ENCODE assay signal across 8 mouse cellular contexts in the genomic region with DNA sequence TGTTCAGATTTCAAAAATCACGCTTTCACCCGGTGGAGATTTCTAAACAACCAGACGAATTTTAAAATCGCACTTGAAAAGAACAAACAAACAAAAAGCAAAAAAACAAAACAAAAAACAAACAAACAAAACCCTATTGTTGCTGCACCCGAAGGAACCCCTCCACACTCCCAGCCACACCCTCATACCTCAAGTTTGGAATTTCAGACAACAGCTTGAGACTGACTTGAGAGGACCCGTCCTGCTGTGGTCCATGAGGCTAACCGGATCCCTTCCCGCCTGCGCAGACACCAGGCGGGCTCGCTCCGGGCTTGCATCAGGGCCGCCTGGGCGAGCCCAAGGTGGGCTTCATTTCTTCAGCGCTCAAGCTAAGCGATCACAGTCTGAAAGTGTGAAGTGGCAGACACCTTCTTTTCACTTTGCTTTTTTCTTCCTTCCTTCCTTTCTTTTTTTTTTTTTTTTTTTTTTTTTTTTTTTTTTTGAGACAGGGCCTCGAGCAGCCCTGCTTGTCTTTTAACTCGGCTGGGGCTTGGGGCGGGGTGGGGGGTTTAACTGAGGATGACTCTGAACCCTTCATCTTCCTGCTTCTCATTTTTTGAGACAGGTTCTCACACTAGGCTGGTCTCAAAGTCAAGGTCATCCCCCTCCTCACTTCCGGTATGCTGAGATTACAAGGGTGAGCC. TPM values are rescaled to one million over a fixed set of nuclear protein-coding genes. Genes with fewer than 3 reads are reported as not detected.
DNase-seq lines count a peak whose midpoint lies in the region; ATAC-seq and TF ChIP-seq lines count a peak whose summit lies in the region.

No protein-coding gene starts in this region.

- no peaks in the 10 kb centered on the region for H3K36me3 ChIP-seq in limb, embryonic 15.5 days

- no peaks in the 10 kb centered on the region for H3K9me3 ChIP-seq in limb, embryonic 15.5 days

- WGBS in cerebellum, adult 2 months: 6% methylated on average over 20 of the region's 20 CpGs
- under 1% methylated on average over 20 of the region's 20 CpGs for WGBS in limb, embryonic 15.5 days

- no peaks in the 10 kb centered on the region for H3K27me3 ChIP-seq in cerebellum, adult 2 months (ENCODE audit: control insufficient read depth, insufficient read depth, low read length)
- peaks cover 71% of the 10 kb centered on the region for H3K27me3 ChIP-seq in limb, embryonic 15.5 days

- H3K4me1 ChIP-seq in cerebellum, adult 2 months (ENCODE audit: control insufficient read depth, insufficient read depth, low read length): peaks cover 3% of the 10 kb centered on the region; the same call in 1 of the 2 replicates
- peaks cover 30% of the 10 kb centered on the region for H3K4me1 ChIP-seq in limb, embryonic 15.5 days

- H3K27ac ChIP-seq in cerebellum, adult 2 months (ENCODE audit: insufficient read depth, low read length): no peak overlapping the region
- no peak overlapping the region for H3K27ac ChIP-seq in limb, embryonic 15.5 days

- TF ChIP-seq CTCF in cerebellum, adult 2 months (IDR thresholded peaks at IDR 0.05; ENCODE audit: borderline replicate concordance, insufficient read depth, low read depth, low read length): no peak

- no peak for TF ChIP-seq POLR2A in cerebellum, adult 2 months (IDR thresholded peaks at IDR 0.05; ENCODE audit: borderline replicate concordance, insufficient read depth, low read length)

- peak overlapping the region; percentile 63 for H3K4me2 ChIP-seq in limb, embryonic 15.5 days

- no peak overlapping the region for H3K9ac ChIP-seq in limb, embryonic 15.5 days

- DNase-seq in cerebellum, adult 2 months: peak in 1 of 2 experiments; percentile 44
- no peak for DNase-seq in cerebellum, postnatal 36 days
- DNase-seq in thymus, postnatal 25 days: peak; percentile 18
- no peak for DNase-seq in thymus, postnatal 0 days (ENCODE audit: low spot score)
- no peak for DNase-seq in frontal cortex, adult 2 months (ENCODE audit: extremely low spot score in 1 of 2, low spot score in 1 of 2)
- no peak for DNase-seq in frontal cortex, postnatal 14 days (ENCODE audit: low spot score in 2 of 2)

- peak overlapping the region; percentile 97 for H3K4me3 ChIP-seq in cerebellum, adult 2 months (replicated peaks; ENCODE audit: insufficient read depth, low read depth, low read length)
- H3K4me3 ChIP-seq in limb, embryonic 15.5 days: peak overlapping the region; percentile 29

- no peak for ATAC-seq in limb, embryonic 15.5 days (ENCODE audit: insufficient number of reproducible peaks, low FRiP score, low TSS enrichment, low read depth)
- no peak for ATAC-seq in megakaryocyte progenitor cell, adult 5-6 weeks (replicated peaks; ENCODE audit: poor library complexity)

RNA-seq across cellular contexts. Expression of a gene that starts 11.0 kb away (rescaled TPM):
- 6.0 and 6.9 TPM in 2 replicates for polyA plus RNA-seq in cerebellum, adult 2 months (2012; rRNA removed)
- polyA plus RNA-seq in thymus, postnatal 0 days (2015; fragmentation: Nextera tagmentation; extraction: Ambion mirVana): 0.06 and 0.18 TPM in 2 replicates
- polyA plus RNA-seq in limb, embryonic 15.5 days (2015; fragmentation: Nextera tagmentation; extraction: Ambion mirVana): 0.14 TPM in 1 of 2 replicates, not detected in the other
- not detected in 2 replicates for total RNA-seq in megakaryocyte progenitor cell, adult 5-6 weeks (2015)
- total RNA-seq in megakaryocyte progenitor cell, adult 5-6 weeks (2017): not detected in 2 replicates
- 28.9 and 29.1 TPM in 2 replicates for polyA plus RNA-seq in frontal cortex, adult 2 months (2012; rRNA removed)

RNA-seq across cellular contexts. Expression of a gene that starts 17.0 kb away (rescaled TPM):
- polyA plus RNA-seq in cerebellum, adult 2 months (2012; rRNA removed): 61.5 and 65.7 TPM in 2 replicates
- polyA plus RNA-seq in thymus, postnatal 0 days (2015; fragmentation: Nextera tagmentation; extraction: Ambion mirVana): 28.4 and 34.1 TPM in 2 replicates
- 46.4 and 52.3 TPM in 2 replicates for polyA plus RNA-seq in limb, embryonic 15.5 days (2015; fragmentation: Nextera tagmentation; extraction: Ambion mirVana)
- total RNA-seq in megakaryocyte progenitor cell, adult 5-6 weeks (2015): 24.0 and 40.8 TPM in 2 replicates
- total RNA-seq in megakaryocyte progenitor cell, adult 5-6 weeks (2017): 68.4 and 88.5 TPM in 2 replicates
- polyA plus RNA-seq in frontal cortex, adult 2 months (2012; rRNA removed): 70.4 and 71.5 TPM in 2 replicates
